Comparison of ENCODE assay signal across 8 mouse cellular contexts in the genomic region with DNA sequence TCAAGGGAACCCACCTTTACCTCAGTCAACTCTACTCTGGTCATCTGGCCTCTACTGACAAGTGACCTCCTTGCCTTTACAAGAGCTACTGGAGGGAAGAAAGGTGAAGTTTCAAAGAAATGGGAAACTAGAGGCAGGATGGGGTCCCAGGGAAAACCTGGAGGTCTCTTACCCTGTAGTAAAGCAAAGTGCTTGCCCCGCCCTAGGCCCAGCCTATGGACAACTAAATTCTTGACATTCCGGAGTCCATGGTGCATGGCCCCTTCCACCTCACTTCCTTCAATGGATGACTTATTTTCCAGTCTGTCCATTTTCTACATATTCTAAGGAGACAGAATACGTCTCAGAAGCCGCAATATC. TPM values are rescaled to one million over a fixed set of nuclear protein-coding genes. Genes with fewer than 3 reads are reported as not detected.
A peak's percentile ranks its signal among the peaks of the same experiment; 100 is the strongest.
DNase-seq lines count a peak whose midpoint lies in the region; ATAC-seq and TF ChIP-seq lines count a peak whose summit lies in the region.

No protein-coding gene starts in this region.

- WGBS in embryonic facial prominence, embryonic 15.5 days, result 63% methylated on average over 4 of the region's 4 CpGs
- WGBS in midbrain, embryonic 10.5 days, result 71% methylated on average over 4 of the region's 4 CpGs

- peaks cover 48% of the 10 kb centered on the region for H3K4me1 ChIP-seq in embryonic facial prominence, embryonic 15.5 days
- H3K4me1 ChIP-seq in midbrain, embryonic 10.5 days, result peaks cover 55% of the 10 kb centered on the region

- no peaks in the 10 kb centered on the region for H3K27me3 ChIP-seq in embryonic facial prominence, embryonic 15.5 days
- H3K27me3 ChIP-seq in midbrain, embryonic 10.5 days (ENCODE audit: low read depth, poor library complexity, severe bottlenecking), result no peaks in the 10 kb centered on the region

- H3K4me3 ChIP-seq in layer of hippocampus, adult 2 months, result peak overlapping the region; percentile 100
- peak overlapping the region; percentile 82 for H3K4me3 ChIP-seq in embryonic facial prominence, embryonic 15.5 days (replicated peaks)
- H3K4me3 ChIP-seq in midbrain, embryonic 10.5 days, result peak overlapping the region; percentile 88

- peaks cover 8% of the 10 kb centered on the region for H3K36me3 ChIP-seq in embryonic facial prominence, embryonic 15.5 days
- H3K36me3 ChIP-seq in midbrain, embryonic 10.5 days, result peaks cover 54% of the 10 kb centered on the region

- peak overlapping the region; percentile 100 for H3K27ac ChIP-seq in layer of hippocampus, adult 2 months
- peak overlapping the region; percentile 99 for H3K27ac ChIP-seq in embryonic facial prominence, embryonic 15.5 days (replicated peaks)
- H3K27ac ChIP-seq in midbrain, embryonic 10.5 days (replicated peaks), result peak overlapping the region; percentile 74; the same call in 1 of the 2 replicates

- peak overlapping the region; percentile 33; the same call in 1 of the 2 replicates for H3K9ac ChIP-seq in embryonic facial prominence, embryonic 15.5 days

- DNase-seq in layer of hippocampus, adult 2 months (ENCODE audit: low spot score in 2 of 2), result no peak
- DNase-seq in layer of hippocampus, postnatal 14 days (ENCODE audit: low spot score in 2 of 2), result no peak
- peak; percentile 79 to 80 for DNase-seq in kidney, adult 8-10 months
- no peak for DNase-seq in midbrain, embryonic 10.5 days (ENCODE audit: low spot score)
- no peak for DNase-seq in layer of hippocampus, adult 9-11 months
- DNase-seq in right cerebral cortex, postnatal 10 days (ENCODE audit: low spot score in 2 of 2), result no peak

- no peak for ATAC-seq in embryonic facial prominence, embryonic 15.5 days (ENCODE audit: insufficient number of reproducible peaks, low FRiP score, low TSS enrichment, low read depth)
- no peak for ATAC-seq in monocyte, adult 5-6 weeks (replicated peaks; ENCODE audit: insufficient number of reproducible peaks, low FRiP score, low TSS enrichment, poor library complexity, severe bottlenecking)

- H3K9me3 ChIP-seq in embryonic facial prominence, embryonic 15.5 days (replicated peaks), result no peaks in the 10 kb centered on the region
- no peaks in the 10 kb centered on the region for H3K9me3 ChIP-seq in midbrain, embryonic 10.5 days (replicated peaks)

- peak overlapping the region; percentile 75 for H3K4me2 ChIP-seq in embryonic facial prominence, embryonic 15.5 days (replicated peaks)

- no peak for TF ChIP-seq CTCF in layer of hippocampus, adult 2 months (conservative IDR thresholded peaks at IDR 0.05)

RNA-seq across cellular contexts. Expression of gene Bcl2l1, which starts 3.5 kb away (rescaled TPM):
- total RNA-seq in layer of hippocampus, adult 2 months (2021), result 100 to 1,000 TPM; 129 to 134 TPM
- total RNA-seq in layer of hippocampus, postnatal 14 days (2021), result 100 to 1,000 TPM; 124 to 128 TPM
- 99.1 and 99.7 TPM in 2 replicates for polyA plus RNA-seq in embryonic facial prominence, embryonic 15.5 days (2015; fragmentation: Nextera tagmentation; extraction: Ambion mirVana)
- 107 and 128 TPM in 2 replicates for polyA plus RNA-seq in midbrain, embryonic 10.5 days (2016; fragmentation: Nextera tagmentation; extraction: Ambion mirVana)
- total RNA-seq in monocyte, adult 5-6 weeks (2017), result 11.8 to 39.0 TPM (median 21.7 TPM) in 3 replicates

RNA-seq across cellular contexts. Expression of gene Tpx2, which starts 19.8 kb away (rescaled TPM):
- 1 to 10 TPM; 2.0 to 2.2 TPM for total RNA-seq in layer of hippocampus, adult 2 months (2021)
- 1 to 10 TPM; 2.5 to 4.7 TPM for total RNA-seq in layer of hippocampus, postnatal 14 days (2021)
- polyA plus RNA-seq in embryonic facial prominence, embryonic 15.5 days (2015; fragmentation: Nextera tagmentation; extraction: Ambion mirVana), result 60.1 and 60.6 TPM in 2 replicates
- polyA plus RNA-seq in midbrain, embryonic 10.5 days (2016; fragmentation: Nextera tagmentation; extraction: Ambion mirVana), result 153 TPM in 2 replicates
- 1.1 to 2.7 TPM (median 1.6 TPM) in 3 replicates for total RNA-seq in monocyte, adult 5-6 weeks (2017)

Comparison
In these comparisons a context has a peak if more than half of its experiments do, and no peak if none do; other contexts are left out.
1. DNase-seq: peak in kidney, adult 8-10 months (2 of 2); none in layer of hippocampus, adult 2 months (0 of 2), layer of hippocampus, postnatal 14 days (0 of 2), midbrain, embryonic 10.5 days (single experiment), layer of hippocampus, adult 9-11 months (single experiment) and right cerebral cortex, postnatal 10 days (0 of 2).
2. Peak in every context shown above with its lines, with median percentiles within 50 percentile points of each other: H3K27ac ChIP-seq and H3K4me3 ChIP-seq.